Mouse (Mus musculus): ENCODE measurements around the gene Daglb. TPM values are rescaled to one million over a fixed set of nuclear protein-coding genes. Genes with fewer than 3 reads are reported as not detected.
A peak's percentile ranks its signal among the peaks of the same experiment; 100 is the strongest.

Gene Daglb
- polyA plus RNA-seq, 1 experiment from 2014 or later: 11.3 TPM

DNA sequence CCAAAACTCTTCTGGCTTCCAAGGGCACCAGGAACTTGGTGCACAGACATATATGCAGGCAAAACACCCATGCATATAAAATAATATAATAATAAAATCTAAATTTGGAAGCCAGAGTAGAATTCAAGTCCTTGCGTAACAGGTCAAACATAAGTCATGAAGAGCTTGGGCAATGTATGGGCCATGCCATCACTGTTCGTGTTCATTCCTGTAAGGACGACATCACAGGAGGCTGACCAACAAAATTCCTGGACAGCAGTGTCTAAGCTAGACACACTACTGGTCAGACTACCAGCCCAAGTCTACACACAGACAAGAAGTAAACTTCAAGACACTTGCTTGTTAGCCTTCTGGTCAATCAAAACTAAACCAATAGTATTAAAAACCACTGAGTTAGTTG, 58.5 kb downstream of the Daglb start:
- whole genome bisulfite sequencing: 86% methylated on average over 3 of the region's 3 CpGs
- H3K27me3 ChIP-seq: no peaks in the 10 kb centered on the region
- H3K4me2 ChIP-seq (replicated peaks): no peak overlapping the region
- peaks cover 29% of the 10 kb centered on the region for H3K4me1 ChIP-seq
- no peak overlapping the region for H3K9ac ChIP-seq
- ATAC-seq (ENCODE audit: insufficient number of reproducible peaks, insufficient read depth, low FRiP score, low TSS enrichment): no peak
- no peak overlapping the region for H3K27ac ChIP-seq
- H3K36me3 ChIP-seq: peaks cover 9% of the 10 kb centered on the region; the same call in 1 of the 2 replicates
- no peak overlapping the region for H3K4me3 ChIP-seq
- H3K9me3 ChIP-seq: no peaks in the 10 kb centered on the region

GRCm38 (mm10) chr5:143525454-143526225, 61.3 kb downstream of the Daglb start:
- H3K9me3 ChIP-seq: no peaks in the 10 kb centered on the region

DNA sequence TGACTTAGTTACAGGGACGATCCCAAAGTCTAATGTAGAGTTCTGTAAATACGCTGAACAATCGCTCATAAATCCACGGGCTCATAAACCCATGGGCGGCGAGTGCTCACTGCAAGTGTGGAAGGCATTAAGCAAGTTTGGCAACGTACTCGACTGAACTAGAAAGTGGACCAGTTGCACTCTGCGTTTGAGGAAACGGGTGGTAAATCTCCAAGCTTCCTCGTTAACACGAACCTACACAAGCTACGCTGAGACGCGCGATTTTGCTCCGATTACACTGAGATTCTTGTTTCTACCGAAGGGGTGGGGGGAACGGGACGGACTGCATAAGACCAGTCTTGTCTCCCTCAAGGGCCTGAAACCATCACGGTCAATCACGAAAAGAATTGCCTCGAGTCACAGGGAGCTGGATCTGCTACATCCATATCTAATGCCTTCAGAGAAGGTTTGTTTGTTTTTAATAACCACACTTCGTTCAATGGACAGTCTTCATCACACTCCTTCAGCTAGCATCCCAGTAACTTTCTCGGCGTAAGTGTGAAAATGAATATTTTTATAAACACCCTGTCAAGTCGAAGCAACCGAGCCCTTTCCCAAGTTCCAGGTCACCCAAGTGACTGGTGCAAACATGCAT, 62.4 kb downstream of the Daglb start:
- Histone ChIP-seq H3K27ac (peak overlapping the region; percentile 99), H3K4me1 (peaks cover 23% of the 10 kb centered on the region), H3K27me3 (no peaks in the 10 kb centered on the region), H3K4me2 (replicated peaks) (peak overlapping the region; percentile 70), H3K9ac (peak overlapping the region; percentile 98), H3K4me3 (peak overlapping the region; percentile 81), H3K9me3 (no peaks in the 10 kb centered on the region), H3K36me3 (peaks cover 9% of the 10 kb centered on the region; the same call in 1 of the 2 replicates)
- ATAC-seq (ENCODE audit: insufficient number of reproducible peaks, insufficient read depth, low FRiP score, low TSS enrichment): no peak
- WGBS: 4% methylated on average over 28 of the region's 28 CpGs

More at GRCm38 (mm10) chr5:143525454-143526225, 61.3 kb downstream of the Daglb start:
- Histone ChIP-seq H3K27ac (no peak overlapping the region), H3K4me3 (peak overlapping the region; percentile 81), H3K9ac (peak overlapping the region; percentile 98; the same call in 1 of the 2 replicates), H3K36me3 (peaks cover 9% of the 10 kb centered on the region; the same call in 1 of the 2 replicates), H3K4me2 (replicated peaks) (peak overlapping the region; percentile 70), H3K4me1 (peaks cover 27% of the 10 kb centered on the region), H3K27me3 (no peaks in the 10 kb centered on the region)
- no peak for ATAC-seq (ENCODE audit: insufficient number of reproducible peaks, insufficient read depth, low FRiP score, low TSS enrichment)
- WGBS: 46% methylated on average over 7 of the region's 7 CpGs

- Histone ChIP-seq H3K9me3 (no peaks in the 10 kb centered on the region), H3K4me1 (peaks cover 23% of the 10 kb centered on the region), H3K9ac (peak within 1 kb of the TSS; percentile 98), H3K27me3 (no peaks in the 10 kb centered on the region), H3K27ac (peak within 1 kb of the TSS; percentile 99), H3K36me3 (peaks cover 9% of the 10 kb centered on the region; the same call in 1 of the 2 replicates), H3K4me2 (replicated peaks) (peak within 1 kb of the TSS; percentile 70), H3K4me3 (peak within 1 kb of the TSS; percentile 81)
- WGBS: under 1% methylated on average over 86 of the region's 105 CpGs
- ATAC-seq (ENCODE audit: insufficient number of reproducible peaks, insufficient read depth, low FRiP score, low TSS enrichment): peak; percentile 92
Measured at GRCm38 (mm10) chr5:143527486-143528307, 63.3 kb downstream of the Daglb start, which contains the start of gene Rac1. Gene Rac1 (minus strand): TSS chr5:143528036.

GRCm38 (mm10) chr5:143528308-143528683, 63.9 kb downstream of the Daglb start:
- WGBS: 17% methylated on average over 7 of the region's 7 CpGs
- peak overlapping the region; percentile 62 for H3K4me2 ChIP-seq (replicated peaks)
- peaks cover 23% of the 10 kb centered on the region for H3K4me1 ChIP-seq
- no peak for ATAC-seq (ENCODE audit: insufficient number of reproducible peaks, insufficient read depth, low FRiP score, low TSS enrichment)
- H3K9me3 ChIP-seq: no peaks in the 10 kb centered on the region
- H3K9ac ChIP-seq: peak overlapping the region; percentile 98
- peaks cover 9% of the 10 kb centered on the region; the same call in 1 of the 2 replicates for H3K36me3 ChIP-seq
- peak overlapping the region; percentile 81 for H3K4me3 ChIP-seq
- peak overlapping the region; percentile 99 for H3K27ac ChIP-seq
- no peaks in the 10 kb centered on the region for H3K27me3 ChIP-seq

GRCm38 (mm10) chr5:143530715-143531114, 66.3 kb downstream of the Daglb start:
- Histone ChIP-seq H3K4me3 (no peak overlapping the region), H3K9ac (no peak overlapping the region), H3K36me3 (no peaks in the 10 kb centered on the region), H3K27ac (no peak overlapping the region), H3K4me1 (peaks cover 11% of the 10 kb centered on the region), H3K27me3 (no peaks in the 10 kb centered on the region), H3K4me2 (replicated peaks) (no peak overlapping the region), H3K9me3 (no peaks in the 10 kb centered on the region)
- ATAC-seq (ENCODE audit: insufficient number of reproducible peaks, insufficient read depth, low FRiP score, low TSS enrichment): no peak
- WGBS: 47% methylated on average over 7 of the region's 7 CpGs

DNA sequence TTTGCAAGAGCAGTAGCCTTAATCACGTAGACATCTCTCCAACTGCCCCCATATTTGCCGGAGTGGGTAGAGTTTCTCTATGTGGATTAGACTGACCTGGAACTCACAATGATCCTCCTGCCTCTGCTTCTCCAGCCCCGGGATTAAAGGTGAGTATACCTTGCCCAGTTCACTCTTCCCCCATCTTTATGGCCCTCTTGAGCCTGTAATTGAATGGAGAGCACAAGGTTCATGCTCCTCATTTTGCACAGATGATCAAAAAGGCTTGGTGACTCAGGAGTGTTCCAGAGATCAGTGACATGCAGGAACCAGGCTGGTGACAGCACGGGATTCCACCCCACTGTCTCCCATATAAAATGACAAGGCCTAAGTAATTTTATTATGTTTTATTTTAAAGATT, 70.5 kb downstream of the Daglb start:
- no peak overlapping the region for H3K27ac ChIP-seq
- no peaks in the 10 kb centered on the region for H3K36me3 ChIP-seq
- H3K27me3 ChIP-seq: no peaks in the 10 kb centered on the region
- H3K4me1 ChIP-seq: no peaks in the 10 kb centered on the region
- no peak overlapping the region for H3K4me3 ChIP-seq
- H3K9ac ChIP-seq: no peak overlapping the region
- H3K9me3 ChIP-seq: no peaks in the 10 kb centered on the region
- no peak for ATAC-seq (ENCODE audit: insufficient number of reproducible peaks, insufficient read depth, low FRiP score, low TSS enrichment)
- H3K4me2 ChIP-seq (replicated peaks): no peak overlapping the region
- 84% methylated on average over 4 of the region's 4 CpGs for WGBS

- H3K9me3 ChIP-seq: no peaks in the 10 kb centered on the region
- no peak overlapping the region for H3K9ac ChIP-seq
- H3K36me3 ChIP-seq: no peaks in the 10 kb centered on the region
- H3K27ac ChIP-seq: no peak overlapping the region
- no peaks in the 10 kb centered on the region for H3K4me1 ChIP-seq
- no peak overlapping the region for H3K4me2 ChIP-seq (replicated peaks)
- no peaks in the 10 kb centered on the region for H3K27me3 ChIP-seq
- no peak overlapping the region for H3K4me3 ChIP-seq
- ATAC-seq (ENCODE audit: insufficient number of reproducible peaks, insufficient read depth, low FRiP score, low TSS enrichment): no peak
- 45% methylated on average over 2 of the region's 2 CpGs for WGBS
Measured at GRCm38 (mm10) chr5:143537022-143537421, 72.6 kb downstream of the Daglb start.

GRCm38 (mm10) chr5:143539111-143539510, 74.7 kb downstream of the Daglb start:
- Histone ChIP-seq H3K27ac (no peak overlapping the region), H3K4me2 (replicated peaks) (no peak overlapping the region), H3K36me3 (no peaks in the 10 kb centered on the region), H3K27me3 (no peaks in the 10 kb centered on the region), H3K4me3 (no peak overlapping the region), H3K9ac (no peak overlapping the region), H3K9me3 (no peaks in the 10 kb centered on the region), H3K4me1 (no peaks in the 10 kb centered on the region)
- 88% methylated on average over 8 of the region's 8 CpGs for WGBS
- no peak for ATAC-seq (ENCODE audit: insufficient number of reproducible peaks, insufficient read depth, low FRiP score, low TSS enrichment)

GRCm38 (mm10) chr5:143547384-143547783, 83.0 kb downstream of the Daglb start:
- WGBS: 7% methylated on average over 11 of the region's 11 CpGs

GRCm38 (mm10) chr5:143547866-143548265, 83.5 kb downstream of the Daglb start:
- H3K4me1 ChIP-seq: peaks cover 9% of the 10 kb centered on the region
- ATAC-seq (ENCODE audit: insufficient number of reproducible peaks, insufficient read depth, low FRiP score, low TSS enrichment): no peak
- H3K4me3 ChIP-seq: no peak overlapping the region
- no peak overlapping the region for H3K4me2 ChIP-seq (replicated peaks)
- H3K9me3 ChIP-seq: no peaks in the 10 kb centered on the region
- no peaks in the 10 kb centered on the region for H3K27me3 ChIP-seq
- peaks cover 3% of the 10 kb centered on the region; the same call in 1 of the 2 replicates for H3K36me3 ChIP-seq
- 0 out of 2 replicates have a peak overlapping the region, but pooled peaks have one; percentile 24 for H3K27ac ChIP-seq
- no peak overlapping the region for H3K9ac ChIP-seq
- WGBS: 55% methylated on average over 10 of the region's 10 CpGs

More at GRCm38 (mm10) chr5:143547384-143547783, 83.0 kb downstream of the Daglb start:
- ATAC-seq (ENCODE audit: insufficient number of reproducible peaks, insufficient read depth, low FRiP score, low TSS enrichment): no peak
- Histone ChIP-seq H3K27ac (no peak overlapping the region), H3K27me3 (no peaks in the 10 kb centered on the region), H3K36me3 (no peaks in the 10 kb centered on the region), H3K4me1 (peaks cover 9% of the 10 kb centered on the region), H3K9me3 (no peaks in the 10 kb centered on the region), H3K4me2 (replicated peaks) (no peak overlapping the region), H3K4me3 (no peak overlapping the region), H3K9ac (no peak overlapping the region)
